Mouse (Mus musculus): ENCODE results near the gene Slc25a17. TPM values are rescaled to one million over a fixed set of nuclear protein-coding genes. Genes with fewer than 3 reads are reported as not detected.
A peak's percentile ranks its signal among the peaks of the same experiment; 100 is the strongest.

Slc25a17 gene
- total and polyA plus RNA-seq, 2 experiments from 2014 or later = 35.7 to 39.8 TPM

GRCm38 (mm10) chr15:81294897-81295296, 65.7 kb downstream of the Slc25a17 start:
- H3K4me2 ChIP-seq (ENCODE audit: low read depth, low read length) = no peak overlapping the region
- ATAC-seq (ENCODE audit: insufficient read depth, low read depth) = no peak
- H3K9me3 ChIP-seq (replicated peaks; ENCODE audit: control insufficient read depth, low read length) = no peaks in the 10 kb centered on the region
- no peaks in the 10 kb centered on the region for H3K27me3 ChIP-seq (ENCODE audit: control insufficient read depth, insufficient read depth, low read length)
- peaks cover 8% of the 10 kb centered on the region; the same call in 1 of the 2 replicates for H3K4me1 ChIP-seq (ENCODE audit: control insufficient read depth, insufficient read depth)
- TF ChIP-seq CTCF (IDR thresholded peaks at IDR 0.05; ENCODE audit: low read depth) (no peak), EP300 (IDR thresholded peaks at IDR 0.05; ENCODE audit: low read depth) (no peak)
- no peak overlapping the region for H3K9ac ChIP-seq (replicated peaks; ENCODE audit: low read depth, low read length)
- 92% methylated on average over 10 of the region's 10 CpGs for WGBS
- no peaks in the 10 kb centered on the region for H3K36me3 ChIP-seq (replicated peaks; ENCODE audit: control insufficient read depth, insufficient read depth, low read length)
- H3K4me3 ChIP-seq (ENCODE audit: low read depth, low read length) = no peak overlapping the region
- no peak overlapping the region for H3K27ac ChIP-seq (ENCODE audit: low read depth)
- no peak for DNase-seq (ENCODE audit: low spot score)

GRCm38 (mm10) chr15:81294386-81294785, 66.2 kb downstream of the Slc25a17 start:
- Histone ChIP-seq H3K4me1 (ENCODE audit: control insufficient read depth, insufficient read depth) (peaks cover 8% of the 10 kb centered on the region; the same call in 1 of the 2 replicates), H3K4me2 (ENCODE audit: low read depth, low read length) (no peak overlapping the region), H3K36me3 (replicated peaks; ENCODE audit: control insufficient read depth, insufficient read depth, low read length) (no peaks in the 10 kb centered on the region), H3K9me3 (replicated peaks; ENCODE audit: control insufficient read depth, low read length) (no peaks in the 10 kb centered on the region), H3K9ac (replicated peaks; ENCODE audit: low read depth, low read length) (no peak overlapping the region), H3K27me3 (ENCODE audit: control insufficient read depth, insufficient read depth, low read length) (no peaks in the 10 kb centered on the region), H3K4me3 (ENCODE audit: low read depth, low read length) (no peak overlapping the region), H3K27ac (ENCODE audit: low read depth) (no peak overlapping the region)
- DNase-seq (ENCODE audit: low spot score) = no peak
- ATAC-seq (ENCODE audit: insufficient read depth, low read depth) = no peak
- TF ChIP-seq CTCF (IDR thresholded peaks at IDR 0.05; ENCODE audit: low read depth) (no peak), EP300 (IDR thresholded peaks at IDR 0.05; ENCODE audit: low read depth) (no peak)
- 73% methylated on average over 12 of the region's 12 CpGs for WGBS

GRCm38 (mm10) chr15:81290747-81291146, 69.9 kb downstream of the Slc25a17 start:
- no peak overlapping the region for H3K4me3 ChIP-seq (ENCODE audit: low read depth, low read length)
- peaks cover 8% of the 10 kb centered on the region; the same call in 1 of the 2 replicates for H3K4me1 ChIP-seq (ENCODE audit: control insufficient read depth, insufficient read depth)
- H3K27me3 ChIP-seq (ENCODE audit: control insufficient read depth, insufficient read depth, low read length) = no peaks in the 10 kb centered on the region
- ATAC-seq (ENCODE audit: insufficient read depth, low read depth) (no peak), DNase-seq (ENCODE audit: low spot score) (no peak)
- TF ChIP-seq EP300 (IDR thresholded peaks at IDR 0.05; ENCODE audit: low read depth) = no peak
- no peak for TF ChIP-seq CTCF (IDR thresholded peaks at IDR 0.05; ENCODE audit: low read depth)
- H3K9ac ChIP-seq (replicated peaks; ENCODE audit: low read depth, low read length) = no peak overlapping the region
- H3K27ac ChIP-seq (ENCODE audit: low read depth) = 0 out of 2 replicates have a peak overlapping the region, but pooled peaks have one; percentile 3
- no peak overlapping the region for H3K4me2 ChIP-seq (ENCODE audit: low read depth, low read length)
- WGBS = 78% methylated on average over 9 of the region's 9 CpGs
- H3K9me3 ChIP-seq (replicated peaks; ENCODE audit: control insufficient read depth, low read length) = no peaks in the 10 kb centered on the region
- no peaks in the 10 kb centered on the region for H3K36me3 ChIP-seq (replicated peaks; ENCODE audit: control insufficient read depth, insufficient read depth, low read length)

- Histone ChIP-seq H3K27me3 (ENCODE audit: control insufficient read depth, insufficient read depth, low read length) (no peaks in the 10 kb centered on the region), H3K4me3 (ENCODE audit: low read depth, low read length) (no peak overlapping the region), H3K9ac (replicated peaks; ENCODE audit: low read depth, low read length) (no peak overlapping the region), H3K36me3 (replicated peaks; ENCODE audit: control insufficient read depth, insufficient read depth, low read length) (no peaks in the 10 kb centered on the region), H3K9me3 (replicated peaks; ENCODE audit: control insufficient read depth, low read length) (no peaks in the 10 kb centered on the region), H3K27ac (ENCODE audit: low read depth) (no peak overlapping the region), H3K4me2 (ENCODE audit: low read depth, low read length) (no peak overlapping the region), H3K4me1 (ENCODE audit: control insufficient read depth, insufficient read depth) (peaks cover 8% of the 10 kb centered on the region; the same call in 1 of the 2 replicates)
- ATAC-seq (ENCODE audit: insufficient read depth, low read depth) (no peak), DNase-seq (ENCODE audit: low spot score) (no peak)
- WGBS = 89% methylated on average over 4 of the region's 4 CpGs
- TF ChIP-seq CTCF (IDR thresholded peaks at IDR 0.05; ENCODE audit: low read depth) (no peak; the same call in 1 of the 2 replicates), EP300 (IDR thresholded peaks at IDR 0.05; ENCODE audit: low read depth) (no peak)
These were observed 70.4 kb downstream of the Slc25a17 start for GRCm38 (mm10) chr15:81290230-81290629.

- H3K4me3 ChIP-seq (ENCODE audit: low read depth, low read length) = no peak overlapping the region
- no peak overlapping the region for H3K9ac ChIP-seq (replicated peaks; ENCODE audit: low read depth, low read length)
- ATAC-seq (ENCODE audit: insufficient read depth, low read depth) = no peak
- no peak overlapping the region for H3K4me2 ChIP-seq (ENCODE audit: low read depth, low read length)
- H3K27ac ChIP-seq (ENCODE audit: low read depth) = no peak overlapping the region
- no peak for TF ChIP-seq EP300 (IDR thresholded peaks at IDR 0.05; ENCODE audit: low read depth)
- no peak for TF ChIP-seq CTCF (IDR thresholded peaks at IDR 0.05; ENCODE audit: low read depth)
- H3K4me1 ChIP-seq (ENCODE audit: control insufficient read depth, insufficient read depth) = no peaks in the 10 kb centered on the region
- no peak for DNase-seq (ENCODE audit: low spot score)
- H3K9me3 ChIP-seq (replicated peaks; ENCODE audit: control insufficient read depth, low read length) = no peaks in the 10 kb centered on the region
- 77% methylated on average over 9 of the region's 9 CpGs for WGBS
- H3K27me3 ChIP-seq (ENCODE audit: control insufficient read depth, insufficient read depth, low read length) = no peaks in the 10 kb centered on the region
- H3K36me3 ChIP-seq (replicated peaks; ENCODE audit: control insufficient read depth, insufficient read depth, low read length) = no peaks in the 10 kb centered on the region
These were observed 76.4 kb downstream of the Slc25a17 start for GRCm38 (mm10) chr15:81284121-81284734.

- no peak overlapping the region for H3K9ac ChIP-seq (replicated peaks; ENCODE audit: low read depth, low read length)
- no peaks in the 10 kb centered on the region for H3K36me3 ChIP-seq (replicated peaks; ENCODE audit: control insufficient read depth, insufficient read depth, low read length)
- no peaks in the 10 kb centered on the region for H3K9me3 ChIP-seq (replicated peaks; ENCODE audit: control insufficient read depth, low read length)
- no peak overlapping the region for H3K4me3 ChIP-seq (ENCODE audit: low read depth, low read length)
- TF ChIP-seq EP300 (IDR thresholded peaks at IDR 0.05; ENCODE audit: low read depth) (no peak), CTCF (IDR thresholded peaks at IDR 0.05; ENCODE audit: low read depth) (no peak)
- H3K27me3 ChIP-seq (ENCODE audit: control insufficient read depth, insufficient read depth, low read length) = 0 out of 2 replicates have a peak, but pooled peaks cover 5% of the 10 kb centered on the region
- no peaks in the 10 kb centered on the region for H3K4me1 ChIP-seq (ENCODE audit: control insufficient read depth, insufficient read depth)
- no peak for ATAC-seq (ENCODE audit: insufficient read depth, low read depth)
- no peak overlapping the region for H3K27ac ChIP-seq (ENCODE audit: low read depth)
- H3K4me2 ChIP-seq (ENCODE audit: low read depth, low read length) = no peak overlapping the region
- DNase-seq (ENCODE audit: low spot score) = no peak
- WGBS = 87% methylated on average over 6 of the region's 6 CpGs
These were observed 81.9 kb downstream of the Slc25a17 start for GRCm38 (mm10) chr15:81278699-81279098.

Measured in heart, postnatal 0 days (tissue).